Mouse (Mus musculus) thymus, postnatal 14 days (tissue): ENCODE results near the gene Egfl7.

Source experiments
- DNase-seq: peaks from one replicate; pipeline ENCODE4 v3.0.0; 2021

Gene Egfl7

GRCm38 (mm10) chr2:26594934-26595724 is 15.3 kb downstream of the Egfl7 start:
- no peak for DNase-seq

- peak; percentile 38 for DNase-seq
Measured at GRCm38 (mm10) chr2:26595725-26596435, 16.1 kb downstream of the Egfl7 start.

- no peak for DNase-seq
Measured at GRCm38 (mm10) chr2:26596898-26597297, 17.1 kb downstream of the Egfl7 start.

- no peak for DNase-seq
Measured at GRCm38 (mm10) chr2:26597810-26598209, 18.0 kb downstream of the Egfl7 start.

- no peak for DNase-seq
Measured at GRCm38 (mm10) chr2:26598462-26598861, 18.6 kb downstream of the Egfl7 start.

- DNase-seq, result no peak
Measured at GRCm38 (mm10) chr2:26599965-26600364, 20.2 kb downstream of the Egfl7 start.

GRCm38 (mm10) chr2:26600664-26601063 is 20.9 kb downstream of the Egfl7 start:
- no peak for DNase-seq

GRCm38 (mm10) chr2:26601595-26601994 is 21.8 kb downstream of the Egfl7 start:
- DNase-seq, result no peak

GRCm38 (mm10) chr2:26602631-26603030 is 22.8 kb downstream of the Egfl7 start:
- no peak for DNase-seq

- DNase-seq, result no peak
Measured at GRCm38 (mm10) chr2:26603159-26603558, 23.3 kb downstream of the Egfl7 start.

GRCm38 (mm10) chr2:26603720-26604671 is 24.2 kb downstream of the Egfl7 start, which contains the start of gene Agpat2:
Agpat2 (minus strand) TSS chr2:26604417.
- peak; percentile 88 for DNase-seq

- DNase-seq, result no peak
Measured at GRCm38 (mm10) chr2:26605331-26605730, 25.5 kb downstream of the Egfl7 start.

GRCm38 (mm10) chr2:26606579-26606978 is 26.8 kb downstream of the Egfl7 start:
- DNase-seq, result no peak

- no peak for DNase-seq
Measured at GRCm38 (mm10) chr2:26607056-26607910, 27.5 kb downstream of the Egfl7 start.

GRCm38 (mm10) chr2:26608781-26609180 is 29.0 kb downstream of the Egfl7 start:
- DNase-seq, result no peak

GRCm38 (mm10) chr2:26609261-26609661 is 29.4 kb downstream of the Egfl7 start:
- no peak for DNase-seq

- no peak for DNase-seq
Measured at GRCm38 (mm10) chr2:26610526-26610925, 30.7 kb downstream of the Egfl7 start.

- no peak for DNase-seq
Measured at GRCm38 (mm10) chr2:26611054-26611453, 31.2 kb downstream of the Egfl7 start.

GRCm38 (mm10) chr2:26611896-26612295 is 32.1 kb downstream of the Egfl7 start:
- no peak for DNase-seq

- DNase-seq, result no peak
Measured at GRCm38 (mm10) chr2:26614903-26615302, 35.1 kb downstream of the Egfl7 start.

- DNase-seq, result no peak
Measured at GRCm38 (mm10) chr2:26615459-26616124, 35.8 kb downstream of the Egfl7 start.
